Comparison of ENCODE assay signal across 25 mouse cellular contexts in genomic region chr1:37105194-37105593, GRCm38 (mm10).
DNase-seq lines count a peak whose midpoint lies in the region; ATAC-seq and TF ChIP-seq lines count a peak whose summit lies in the region.
"Had no signal": no experiment of that assay in that cellular context is flagged by ENCODE, and none has a peak within 500 bp of the region (broad histone marks: within the 10 kb centered on the region; RNA-seq: fewer than 3 reads in every experiment).

No protein-coding gene starts in this region.

- no peak overlapping the region for H3K4me2 ChIP-seq in forebrain, embryonic 11.5 days (ENCODE audit: low read depth, low read length, severe bottlenecking)
- H3K4me2 ChIP-seq in lung, embryonic 14.5 days: no peak overlapping the region
- H3K4me2 ChIP-seq in embryonic facial prominence, embryonic 14.5 days (ENCODE audit: low read depth, low read length): no peak overlapping the region
- H3K4me2 ChIP-seq: heart, embryonic 11.5 days; liver, embryonic 15.5 days had no signal

- DNase-seq in forebrain, embryonic 10.5 days (ENCODE audit: extremely low spot score, low spot score): no peak
- no peak for DNase-seq in forebrain, embryonic 11.5 days (ENCODE audit: low spot score)
- DNase-seq in lung, embryonic 14.5 days: peak; percentile 7
- no peak for DNase-seq in lung, adult 2 months
- DNase-seq in adrenal gland, postnatal 25 days: peak; percentile 4
- DNase-seq in embryonic facial prominence, embryonic 14.5 days (ENCODE audit: low spot score): peak; percentile 29
- no peak for DNase-seq in left cerebral cortex, postnatal 36 days (ENCODE audit: low spot score in 2 of 2)
- DNase-seq: B cell, adult 2 months; cerebellum, adult 8-10 months; gastrocnemius, adult 2 months; heart, adult 11 months; kidney, adult 2 months; layer of hippocampus, adult 9-11 months; liver; right cerebral cortex, postnatal 25 days; spleen, adult 18-20 months had no signal

- WGBS in forebrain, embryonic 10.5 days: 64% methylated on average over 3 of the region's 3 CpGs
- WGBS in forebrain, embryonic 11.5 days: 28% methylated on average over 3 of the region's 3 CpGs
- WGBS in lung, embryonic 14.5 days: 60% methylated on average over 3 of the region's 3 CpGs
- WGBS in lung, adult 2 months: 31% methylated on average over 3 of the region's 3 CpGs
- WGBS in embryonic facial prominence, embryonic 14.5 days: 55% methylated on average over 3 of the region's 3 CpGs

- no peak overlapping the region for H3K4me3 ChIP-seq in forebrain, embryonic 10.5 days
- no peak overlapping the region for H3K4me3 ChIP-seq in forebrain, embryonic 11.5 days (ENCODE audit: low read depth, low read length)
- no peak overlapping the region for H3K4me3 ChIP-seq in lung, embryonic 14.5 days (ENCODE audit: low read depth, low read length)
- H3K4me3 ChIP-seq in lung, adult 2 months (replicated peaks; ENCODE audit: extremely low read depth, low read depth, low read length): no peak overlapping the region
- H3K4me3 ChIP-seq in embryonic facial prominence, embryonic 14.5 days (ENCODE audit: low read depth, low read length): no peak overlapping the region
- H3K4me3 ChIP-seq: gastrocnemius, adult 2 months; left cerebral cortex, adult 2 months; limb, embryonic 10.5 days; liver, embryonic 15.5 days had no signal

- no peaks in the 10 kb centered on the region for H3K36me3 ChIP-seq in forebrain, embryonic 10.5 days (replicated peaks)
- no peaks in the 10 kb centered on the region for H3K36me3 ChIP-seq in forebrain, embryonic 11.5 days (ENCODE audit: control insufficient read depth, insufficient read depth, low read length)
- no peaks in the 10 kb centered on the region for H3K36me3 ChIP-seq in lung, embryonic 14.5 days (ENCODE audit: insufficient read depth)
- no peaks in the 10 kb centered on the region for H3K36me3 ChIP-seq in embryonic facial prominence, embryonic 14.5 days (ENCODE audit: control insufficient read depth, insufficient read depth, low read length)
- H3K36me3 ChIP-seq: G1E; limb, embryonic 10.5 days; liver, embryonic 15.5 days had no signal

- H3K9ac ChIP-seq in forebrain, embryonic 11.5 days (ENCODE audit: low read length): no peak overlapping the region
- no peak overlapping the region for H3K9ac ChIP-seq in lung, embryonic 14.5 days
- H3K9ac ChIP-seq in embryonic facial prominence, embryonic 14.5 days (ENCODE audit: low read depth, low read length): no peak overlapping the region
- H3K9ac ChIP-seq: liver, embryonic 15.5 days had no signal

- H3K27me3 ChIP-seq in forebrain, embryonic 10.5 days (ENCODE audit: poor library complexity, severe bottlenecking): no peaks in the 10 kb centered on the region
- H3K27me3 ChIP-seq in forebrain, embryonic 11.5 days (ENCODE audit: control insufficient read depth, insufficient read depth, low read length): no peaks in the 10 kb centered on the region
- H3K27me3 ChIP-seq in lung, embryonic 14.5 days (ENCODE audit: insufficient read depth, low read length): no peaks in the 10 kb centered on the region
- H3K27me3 ChIP-seq in embryonic facial prominence, embryonic 14.5 days (replicated peaks; ENCODE audit: control insufficient read depth, insufficient read depth, low read length): no peaks in the 10 kb centered on the region
- H3K27me3 ChIP-seq: CH12.LX; liver, embryonic 15.5 days had no signal

- intact Hi-C loops in left cerebral cortex, postnatal 36 days (cut with DNase I): no loop called here

- TF ChIP-seq CTCF in lung, embryonic 14.5 days (IDR thresholded peaks at IDR 0.05; ENCODE audit: low read depth): no peak
- no peak for TF ChIP-seq CTCF in lung, adult 2 months (IDR thresholded peaks at IDR 0.05; ENCODE audit: insufficient read depth, low read length)

- no peak for TF ChIP-seq POLR2A in lung, adult 2 months (IDR thresholded peaks at IDR 0.05; ENCODE audit: borderline replicate concordance, extremely low read depth, low read depth, low read length)

- peak overlapping the region; percentile 59 for H3K27ac ChIP-seq in forebrain, embryonic 10.5 days
- H3K27ac ChIP-seq in forebrain, embryonic 11.5 days (ENCODE audit: low read depth, low read length): no peak overlapping the region
- H3K27ac ChIP-seq in lung, embryonic 14.5 days (ENCODE audit: low read depth): no peak overlapping the region
- H3K27ac ChIP-seq in embryonic facial prominence, embryonic 14.5 days (replicated peaks; ENCODE audit: low read depth, low read length): no peak overlapping the region
- H3K27ac ChIP-seq: gastrocnemius, adult 2 months; kidney, postnatal 0 days; left cerebral cortex, adult 2 months; limb, embryonic 10.5 days; liver, embryonic 15.5 days; macrophage had no signal

- no peak for ATAC-seq in forebrain, embryonic 11.5 days (replicated peaks; ENCODE audit: low FRiP score)
- ATAC-seq in lung, embryonic 14.5 days (ENCODE audit: insufficient read depth): no peak
- ATAC-seq in embryonic facial prominence, embryonic 14.5 days (ENCODE audit: low read depth): no peak
- ATAC-seq: lung, postnatal 0 days had no signal

- H3K9me3 ChIP-seq in forebrain, embryonic 10.5 days: no peaks in the 10 kb centered on the region
- no peaks in the 10 kb centered on the region for H3K9me3 ChIP-seq in forebrain, embryonic 11.5 days (ENCODE audit: control insufficient read depth, low read length)
- H3K9me3 ChIP-seq in lung, embryonic 14.5 days (ENCODE audit: low read depth, low read length): no peaks in the 10 kb centered on the region
- H3K9me3 ChIP-seq in embryonic facial prominence, embryonic 14.5 days (ENCODE audit: control insufficient read depth, low read length): no peaks in the 10 kb centered on the region
- H3K9me3 ChIP-seq: G1E; limb, embryonic 10.5 days; liver, embryonic 15.5 days had no signal

- H3K4me1 ChIP-seq in forebrain, embryonic 10.5 days: peaks cover 13% of the 10 kb centered on the region
- H3K4me1 ChIP-seq in forebrain, embryonic 11.5 days (replicated peaks; ENCODE audit: control insufficient read depth, insufficient read depth, low read length): peaks cover 6% of the 10 kb centered on the region; the same call in 1 of the 2 replicates
- no peaks in the 10 kb centered on the region for H3K4me1 ChIP-seq in lung, embryonic 14.5 days (ENCODE audit: insufficient read depth)
- H3K4me1 ChIP-seq in lung, adult 2 months (ENCODE audit: control insufficient read depth, insufficient read depth, low read length): no peaks in the 10 kb centered on the region
- H3K4me1 ChIP-seq in embryonic facial prominence, embryonic 14.5 days (ENCODE audit: control insufficient read depth, insufficient read depth, low read length): no peaks in the 10 kb centered on the region
- H3K4me1 ChIP-seq: liver, embryonic 15.5 days had no signal

Comparison
In these comparisons a context has a peak if more than half of its experiments do, and no peak if none do; other contexts are left out.
1. DNase-seq: peak in lung, embryonic 14.5 days (single experiment), adrenal gland, postnatal 25 days (single experiment) and embryonic facial prominence, embryonic 14.5 days (single experiment); none in forebrain, embryonic 10.5 days (single experiment), forebrain, embryonic 11.5 days (single experiment), lung, adult 2 months (single experiment) and left cerebral cortex, postnatal 36 days (0 of 2).